Mouse (Mus musculus): ENCODE data around the gene Abcg1.

Gene Abcg1
- long read RNA-seq, experiment 1, partial matches to known transcripts, result 0 of 13 reads
- long read RNA-seq, experiment 1, other reads (novel, unspliced or antisense), result 13 of 13 reads
- long read RNA-seq, experiment 2, partial matches to known transcripts, result 0 of 3 reads
- long read RNA-seq, experiment 2, other reads (novel, unspliced or antisense), result 3 of 3 reads

GRCm38 (mm10) chr17:31057151-31057890 is at the start of gene Abcg1:
Gene Abcg1 (plus strand): TSS chr17:31057675.
- intact Hi-C loops (cut with DNase I), result no loop called here

GRCm38 (mm10) chr17:31008416-31008815 is 49.1 kb upstream of the Abcg1 start:
- intact Hi-C loops (cut with DNase I), result no loop called here

- intact Hi-C loops (cut with DNase I), result loop anchor here (2.0 kb wide), 1 partner anchor 175 kb away; no protein-coding TSS in a partner anchor
Measured at GRCm38 (mm10) chr17:31011551-31012394, 45.7 kb upstream of the Abcg1 start.

DNA sequence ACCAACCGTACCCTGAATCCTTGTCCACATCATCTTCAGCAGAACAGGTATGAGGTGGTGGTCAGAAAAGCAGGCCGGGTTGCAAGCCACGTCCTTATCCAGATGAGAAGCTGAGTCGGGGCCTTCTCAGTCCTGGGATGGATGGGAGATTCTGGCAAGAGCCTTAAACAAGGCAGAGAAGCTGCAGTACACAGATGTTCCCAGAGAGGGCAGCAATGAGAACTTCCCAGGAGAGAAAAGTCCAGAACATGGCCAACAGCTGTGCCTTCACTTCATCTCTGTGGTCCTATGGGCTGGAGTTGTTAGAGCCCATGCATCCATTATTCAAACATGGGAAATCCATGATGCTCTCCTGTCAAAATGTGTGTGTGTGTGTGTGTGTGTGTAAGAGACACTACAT is 39.2 kb upstream of the Abcg1 start:
- intact Hi-C loops (cut with DNase I), result loop anchor here (2.0 to 5.0 kb wide), 2 partner anchors 44 to 101 kb away; no protein-coding TSS in a partner anchor

DNA sequence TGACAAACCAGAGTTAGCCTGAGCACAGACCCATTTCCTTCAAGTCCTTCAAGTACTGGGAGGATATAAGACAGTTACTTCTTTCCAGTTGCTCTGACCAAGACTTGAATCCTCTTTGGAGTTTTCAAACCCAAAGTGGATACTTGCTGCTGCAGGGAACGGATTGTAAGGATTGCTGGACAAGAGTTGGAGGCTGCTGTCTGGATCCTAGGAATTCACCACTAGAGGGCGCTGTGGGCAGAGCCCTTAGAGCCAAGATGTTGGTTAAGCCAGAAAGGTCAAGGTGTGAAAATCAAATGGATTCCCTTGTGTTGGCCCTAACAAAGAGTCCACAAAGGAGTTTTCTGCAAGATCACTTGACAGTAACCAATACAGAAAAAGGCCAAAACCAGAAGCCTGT is 38.0 kb upstream of the Abcg1 start:
- intact Hi-C loops (cut with DNase I), result loop anchor here (2.0 to 5.0 kb wide), 2 partner anchors 43 to 99 kb away; no protein-coding TSS in a partner anchor

DNA sequence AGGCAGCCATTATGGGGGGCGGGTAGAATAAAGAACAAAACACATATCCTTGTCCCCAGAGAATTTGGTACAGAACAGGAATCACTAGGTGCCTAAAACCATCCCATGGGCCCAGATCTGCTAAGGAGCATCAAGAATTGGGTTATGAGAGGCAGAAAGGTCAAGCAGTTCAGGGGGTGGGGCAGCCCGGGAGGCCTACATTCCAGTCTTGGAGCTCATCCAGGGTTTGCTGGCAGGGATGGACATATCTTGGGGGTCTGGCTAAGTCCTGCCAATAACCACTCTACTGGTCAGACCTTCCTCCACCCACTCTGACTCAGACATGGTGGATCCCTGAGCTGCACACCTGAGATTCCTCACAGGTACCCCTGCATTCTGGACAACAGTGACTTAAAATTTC is 37.4 kb upstream of the Abcg1 start:
- intact Hi-C loops (cut with DNase I), result no loop called here

DNA sequence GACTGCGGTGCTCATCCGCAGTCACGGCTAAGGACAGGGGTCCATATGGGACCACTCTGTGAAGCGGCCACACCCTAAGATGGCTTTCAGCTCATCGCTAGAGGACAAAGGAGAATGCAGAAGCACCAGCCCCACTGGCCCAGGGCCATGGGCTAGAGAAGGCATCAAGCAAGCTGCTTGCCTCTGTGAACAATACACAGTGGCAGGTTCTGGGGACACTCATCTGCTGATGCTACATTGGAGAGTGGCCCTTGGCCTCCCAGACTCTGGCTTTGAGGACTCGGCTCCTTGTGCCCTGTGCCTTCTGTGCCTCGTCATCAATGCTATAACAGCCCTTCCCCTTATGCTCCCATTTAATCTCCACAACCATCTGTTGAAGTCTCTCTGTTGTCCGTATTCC is 36.2 kb upstream of the Abcg1 start:
- intact Hi-C loops (cut with DNase I), result no loop called here

- intact Hi-C loops (cut with DNase I), result no loop called here
Measured at GRCm38 (mm10) chr17:31024125-31024781, 33.2 kb upstream of the Abcg1 start.

DNA sequence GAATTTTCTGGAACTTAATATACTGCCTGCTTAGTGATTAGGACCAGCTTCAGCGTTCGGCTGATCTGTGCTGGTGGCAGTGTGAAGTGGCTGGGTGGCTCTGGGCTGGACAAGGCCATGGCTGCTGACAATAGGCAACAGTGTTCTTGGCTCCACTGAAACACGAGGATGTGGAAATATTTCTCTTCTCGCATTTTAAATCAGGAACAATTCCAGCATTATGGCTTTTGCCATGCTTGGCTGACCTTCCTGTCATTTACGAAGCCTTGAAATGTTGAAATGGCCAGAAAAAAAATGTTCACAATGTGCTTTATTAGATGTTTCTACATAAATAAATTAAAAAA is 32.7 kb upstream of the Abcg1 start:
- intact Hi-C loops (cut with DNase I), result no loop called here

- intact Hi-C loops (cut with DNase I), result no loop called here
Measured at GRCm38 (mm10) chr17:31026986-31027385, 30.5 kb upstream of the Abcg1 start.

DNA sequence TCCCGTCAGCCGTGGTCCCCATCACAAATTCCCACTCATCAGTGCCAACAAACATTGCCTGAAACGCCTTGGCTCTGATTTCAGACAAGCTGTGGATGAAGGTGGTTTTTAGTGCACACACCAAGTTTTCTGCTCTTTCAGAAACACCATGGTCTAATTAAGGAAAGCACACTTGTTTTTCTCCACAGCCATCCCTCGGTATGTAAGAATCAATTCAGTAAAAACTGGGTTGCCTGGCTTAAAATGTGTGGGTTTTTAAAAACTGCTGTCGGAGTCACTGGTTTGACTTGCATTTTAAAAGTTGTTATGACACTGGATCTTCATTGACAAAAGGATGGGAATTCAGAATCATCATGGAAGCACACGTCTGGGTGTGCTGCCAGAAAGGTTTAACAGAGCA is 29.8 kb upstream of the Abcg1 start:
- intact Hi-C loops (cut with DNase I), result no loop called here

DNA sequence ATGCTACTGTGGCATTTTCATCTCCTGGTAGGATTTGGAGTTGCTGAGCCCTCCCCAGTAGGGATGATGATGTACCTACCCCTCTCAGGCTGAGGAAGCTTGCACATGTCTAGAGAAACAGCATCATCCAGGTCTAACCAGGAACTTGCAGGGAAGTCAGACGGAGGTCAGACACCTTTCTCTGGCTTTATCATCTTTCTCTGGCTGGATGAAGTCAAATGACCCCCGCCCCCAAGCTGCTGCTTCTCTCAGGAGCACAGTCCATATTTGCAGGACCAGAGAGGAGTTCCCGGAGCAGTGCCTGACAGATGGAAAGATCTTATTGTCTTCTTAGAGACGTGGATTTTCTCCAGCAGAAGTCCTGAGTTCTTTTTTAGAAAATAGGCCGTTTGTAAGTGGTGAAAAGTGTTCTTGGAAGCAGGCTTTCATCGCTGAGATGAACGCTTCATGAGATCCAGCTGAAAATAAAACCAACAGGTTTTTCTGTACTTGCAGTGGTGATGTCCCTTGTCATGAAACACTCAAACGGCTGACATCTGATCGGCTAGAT is 28.6 kb upstream of the Abcg1 start:
- intact Hi-C loops (cut with DNase I), result no loop called here

DNA sequence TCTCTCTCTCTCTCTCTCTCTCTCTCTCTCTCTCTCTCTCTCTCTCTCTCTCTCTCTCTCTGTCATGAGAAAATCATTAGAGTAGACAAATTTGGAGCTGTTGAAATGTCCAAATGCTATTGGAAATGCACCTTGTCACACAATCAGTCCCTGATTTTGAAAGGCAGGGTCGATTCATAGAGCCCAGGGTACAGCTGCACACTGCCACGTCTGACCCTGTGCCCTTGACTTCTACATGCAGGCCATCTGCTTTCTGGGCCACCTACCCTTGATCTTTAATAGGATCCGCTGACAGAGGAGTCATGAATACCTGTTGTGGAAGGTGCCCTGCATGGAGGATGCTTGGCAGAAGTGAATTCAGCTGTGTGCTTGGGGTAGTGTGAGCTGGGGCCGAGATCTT is 28.1 kb upstream of the Abcg1 start:
- intact Hi-C loops (cut with DNase I), result no loop called here

DNA sequence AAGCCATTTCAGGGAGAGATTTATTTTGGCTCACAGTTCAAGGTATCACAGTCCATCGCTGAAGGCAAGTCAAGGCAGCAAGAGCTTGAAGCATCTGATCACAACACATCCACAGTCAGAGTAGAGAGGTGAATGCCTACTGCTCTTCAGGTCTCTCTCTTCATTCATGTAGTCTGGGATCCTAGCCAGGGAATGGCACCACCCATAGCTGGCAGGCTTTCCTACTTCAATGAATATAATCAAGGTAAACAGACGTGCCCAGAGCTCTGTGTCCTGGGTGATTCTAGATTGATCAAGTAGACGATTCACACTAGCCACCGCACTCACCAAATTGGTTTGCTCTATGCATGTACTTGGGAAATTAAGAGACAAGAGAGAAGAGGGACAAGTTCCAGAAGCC is 25.1 kb upstream of the Abcg1 start:
- intact Hi-C loops (cut with DNase I), result no loop called here

GRCm38 (mm10) chr17:31033251-31033650 is 24.2 kb upstream of the Abcg1 start:
- intact Hi-C loops (cut with DNase I), result no loop called here

- intact Hi-C loops (cut with DNase I), result no loop called here
Measured at GRCm38 (mm10) chr17:31034165-31034564, 23.3 kb upstream of the Abcg1 start.

DNA sequence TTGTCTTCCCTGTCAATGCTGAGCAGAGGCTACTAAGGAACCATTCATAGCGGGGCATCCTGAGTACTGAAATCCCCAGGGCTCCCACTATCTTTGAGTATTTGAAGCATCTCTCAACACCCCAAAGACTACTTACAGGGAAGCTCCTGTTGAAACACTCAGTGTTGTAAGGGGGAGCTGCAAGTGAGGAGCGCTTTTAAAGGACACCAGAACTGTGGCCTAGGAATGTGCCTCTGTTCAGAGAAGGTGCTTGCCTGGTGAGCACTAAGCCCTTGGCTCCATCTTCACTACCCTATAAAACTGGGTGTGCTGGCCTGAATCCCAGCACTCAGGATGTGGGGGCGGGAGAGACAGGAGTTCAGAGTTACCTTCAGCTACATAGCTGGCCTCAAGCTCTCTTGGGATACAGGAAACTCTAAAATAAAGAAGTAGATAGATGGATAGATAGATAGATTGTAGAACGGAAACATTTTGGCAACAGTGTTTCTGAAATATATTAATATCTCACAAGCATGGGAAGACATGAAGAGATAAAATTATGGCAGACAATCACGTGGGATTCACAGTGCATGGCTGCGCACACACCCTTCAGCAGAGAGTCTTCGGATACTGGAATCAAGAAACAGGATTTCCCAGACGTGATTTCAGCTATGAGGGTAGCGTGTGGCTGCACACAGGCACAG is 22.7 kb upstream of the Abcg1 start:
- intact Hi-C loops (cut with DNase I), result no loop called here

- intact Hi-C loops (cut with DNase I), result no loop called here
Measured at GRCm38 (mm10) chr17:31036168-31036876, 21.2 kb upstream of the Abcg1 start.

DNA sequence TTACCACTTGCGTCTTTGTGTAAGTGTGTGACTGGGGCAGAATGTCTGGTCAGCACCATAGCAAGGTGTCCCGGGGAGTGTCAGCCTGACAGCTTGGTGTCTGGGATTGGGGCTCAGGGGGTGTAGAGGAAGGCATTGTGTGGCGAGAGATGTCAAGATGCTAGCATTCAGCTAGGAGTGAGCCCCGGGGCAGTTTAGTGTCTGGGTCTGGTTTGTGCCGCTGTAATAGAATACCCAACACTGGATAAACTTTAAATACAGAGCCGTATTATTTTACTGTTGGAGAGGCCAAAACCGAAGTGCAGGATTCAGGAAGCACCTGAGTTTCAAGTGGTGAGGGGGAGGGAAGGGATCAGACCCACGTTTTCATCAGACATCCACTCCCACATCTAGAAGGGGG is 20.1 kb upstream of the Abcg1 start:
- intact Hi-C loops (cut with DNase I), result no loop called here

DNA sequence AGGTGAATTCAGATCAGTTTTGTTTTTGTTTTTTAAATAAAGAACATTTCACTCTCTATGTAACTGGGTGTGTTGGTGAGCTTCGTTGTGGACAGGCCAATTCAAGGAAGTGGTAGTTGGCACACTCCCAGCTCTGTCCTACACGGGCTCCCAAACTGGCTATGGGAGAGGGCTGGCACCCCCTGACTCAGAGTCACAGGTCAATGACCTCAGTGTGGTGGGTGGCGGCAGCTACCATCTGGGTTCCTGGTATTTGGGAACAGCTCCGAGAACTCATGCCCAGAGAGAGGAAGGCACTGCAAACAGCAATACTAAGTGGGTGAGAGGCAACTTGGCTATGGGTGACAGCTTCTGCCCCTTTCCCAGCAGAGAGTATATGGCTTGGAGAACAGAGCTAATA is 19.1 kb upstream of the Abcg1 start:
- intact Hi-C loops (cut with DNase I), result no loop called here

Measured in adrenal gland (tissue).